Mouse (Mus musculus) frontal cortex, postnatal 14 days (tissue): ENCODE results near the gene Olfr119.
"Not testable (repeated sequence)": the region's sequence is repeated elsewhere in the genome, so short reads cannot be mapped to it uniquely, and the experiment has no call there.

Source experiments
- DNase-seq, 2 experiments: peaks; one replicate each; pipeline ENCODE4 v3.0.0; 2022; ENCODE audit warnings: low spot score in 2 of 2

The Olfr119 gene

GRCm38 (mm10) chr17:37696264-37696663 lies at the start of gene Olfr119:
Gene Olfr119 (plus strand): TSS chr17:37696564.
- not testable (repeated sequence) for DNase-seq

GRCm38 (mm10) chr17:37663682-37664081 lies 32.7 kb upstream of the Olfr119 start, which contains the start of gene Olfr117:
Gene Olfr117 (minus strand): TSS chr17:37663782.
- DNase-seq: no peak

- DNase-seq: no peak
Measured at GRCm38 (mm10) chr17:37666688-37667087, 29.7 kb upstream of the Olfr119 start, which contains the start of gene Olfr118. Gene Olfr118 (plus strand): TSS chr17:37666988.

GRCm38 (mm10) chr17:37721508-37721907 lies 25.1 kb downstream of the Olfr119 start, which contains the start of gene Olfr120:
Gene Olfr120 (plus strand): TSS chr17:37721808.
- DNase-seq: no peak

- no peak for DNase-seq
Measured at GRCm38 (mm10) chr17:37738070-37738469, 41.7 kb downstream of the Olfr119 start.
